Mouse (Mus musculus) embryonic fibroblast, embryonic 13.5 days (primary cell): ENCODE measurements around the gene Egfem1.

Experiments used
- CTCF ChIP-seq: IDR thresholded peaks from 2 replicates; pipeline ENCODE4 v1.5.1; 2011; ENCODE audit warnings: mild to moderate bottlenecking, control low read depth, low read length, moderate library complexity, borderline replicate concordance; ENCODE audit not compliant: insufficient read depth
- POLR2A ChIP-seq: IDR thresholded peaks from 2 replicates; pipeline ENCODE4 v1.6.1; 2011; ENCODE audit warnings: low read depth, mild to moderate bottlenecking, control low read depth, low read length, moderate library complexity

- TF ChIP-seq POLR2A (no peak), CTCF (no peak)
These were observed 18.7 kb upstream of the Egfem1 start for GRCm38 (mm10) chr3:29063156-29063555.
